Mouse (Mus musculus): ENCODE data around the gene Hsd17b13. TPM values are rescaled to one million over a fixed set of nuclear protein-coding genes. Genes with fewer than 3 reads are reported as not detected.

The Hsd17b13 gene
- polyA plus RNA-seq, 1 experiment from 2014 or later: not detected

Other genes starting within 250 kb of the Hsd17b13 start
- 35.3 and 47.3 TPM in 2 replicates for gene Klhl8, start 66.2 kb downstream of the Hsd17b13 start, polyA plus RNA-seq (2014; fragmentation: Nextera tagmentation; extraction: Ambion mirVana)
- gene Hsd17b11, start 44.5 kb upstream of the Hsd17b13 start, polyA plus RNA-seq (2014; fragmentation: Nextera tagmentation; extraction: Ambion mirVana): 1.7 and 1.8 TPM in 2 replicates
- 56.0 and 56.1 TPM in 2 replicates for gene Nudt9, start 68.9 kb upstream of the Hsd17b13 start, polyA plus RNA-seq (2014; fragmentation: Nextera tagmentation; extraction: Ambion mirVana)
- gene Gm17660, start 100.2 kb upstream of the Hsd17b13 start, polyA plus RNA-seq (2014; fragmentation: Nextera tagmentation; extraction: Ambion mirVana): not detected in 2 replicates
- gene Sparcl1, start 136.3 kb upstream of the Hsd17b13 start, polyA plus RNA-seq (2014; fragmentation: Nextera tagmentation; extraction: Ambion mirVana): 118 and 147 TPM in 2 replicates
- gene Dspp, start 193.3 kb upstream of the Hsd17b13 start, polyA plus RNA-seq (2014; fragmentation: Nextera tagmentation; extraction: Ambion mirVana): not detected in 2 replicates
- gene Dmp1, start 225.2 kb upstream of the Hsd17b13 start, polyA plus RNA-seq (2014; fragmentation: Nextera tagmentation; extraction: Ambion mirVana): 0.50 and 0.66 TPM in 2 replicates